Mouse (Mus musculus) adrenal gland, postnatal 4 days (tissue): ENCODE results near the gene Gdpd2. TPM values are rescaled to one million over a fixed set of nuclear protein-coding genes. Genes with fewer than 3 reads are reported as not detected.
A peak's percentile ranks its signal among the peaks of the same experiment; 100 is the strongest.

Experiments used
- DNase-seq, 2 experiments: peaks; one replicate each; pipeline ENCODE4 v3.0.0; 2021 to 2022; ENCODE audit warnings: low spot score in 2 of 2, mixed read lengths in 2 of 2
- total RNA-seq, 2 experiments: library from RNA; stranded (reverse); gene quantifications; 2 replicates each; pipeline ENCODE4 v1.2.3; 2021

Gene Gdpd2
- total RNA-seq, 2 experiments from 2014 or later, result 2.8 to 3.1 TPM

GRCm38 (mm10) chrX:100776985-100777654 is 47.4 kb downstream of the Gdpd2 start:
- peak; percentile 21 to 22 for DNase-seq

GRCm38 (mm10) chrX:100777655-100778234 is 48.1 kb downstream of the Gdpd2 start:
- DNase-seq, result no peak

- DNase-seq, result no peak
Measured at GRCm38 (mm10) chrX:100778397-100778796, 48.7 kb downstream of the Gdpd2 start.

Other genes with a start within 250 kb of the Gdpd2 start
- 10 to 100 TPM; 78.7 to 83.4 TPM for gene Igbp1, start 235.6 kb upstream of the Gdpd2 start, total RNA-seq
- not detected for gene Dgat2l6, start 205.0 kb upstream of the Gdpd2 start, total RNA-seq
- not detected for gene Awat1, start 157.6 kb upstream of the Gdpd2 start, total RNA-seq
- under 1 TPM in 1 of 2 experiments, not detected in 1; 0.23 TPM for gene P2ry4, start 135.0 kb upstream of the Gdpd2 start, total RNA-seq
- gene Arr3, start 124.4 kb upstream of the Gdpd2 start, total RNA-seq, result not detected
- 10 to 100 TPM; 13.2 to 16.4 TPM for gene Kif4, start 104.1 kb upstream of the Gdpd2 start, total RNA-seq
- 10 to 100 TPM; 35.7 to 41.8 TPM for gene Pdzd11, start 103.3 kb upstream of the Gdpd2 start, total RNA-seq
- gene Dlg3, start 37.8 kb downstream of the Gdpd2 start, total RNA-seq, result 10 to 100 TPM; 33.8 to 35.1 TPM